Mouse (Mus musculus) liver, postnatal 0 days (tissue): ENCODE results near the gene Nt5c1a.

Experiments used
- CTCF ChIP-seq: sonication (generic); IDR thresholded peaks from 2 replicates; pipeline ENCODE4 v1.5.1; 2016; ENCODE audit warnings: antibody characterized with exemption, low read depth
- EP300 ChIP-seq: IDR thresholded peaks from 2 replicates; pipeline ENCODE4 v1.6.1; 2016; ENCODE audit warnings: antibody characterized with exemption, low read depth, mild to moderate bottlenecking

DNA sequence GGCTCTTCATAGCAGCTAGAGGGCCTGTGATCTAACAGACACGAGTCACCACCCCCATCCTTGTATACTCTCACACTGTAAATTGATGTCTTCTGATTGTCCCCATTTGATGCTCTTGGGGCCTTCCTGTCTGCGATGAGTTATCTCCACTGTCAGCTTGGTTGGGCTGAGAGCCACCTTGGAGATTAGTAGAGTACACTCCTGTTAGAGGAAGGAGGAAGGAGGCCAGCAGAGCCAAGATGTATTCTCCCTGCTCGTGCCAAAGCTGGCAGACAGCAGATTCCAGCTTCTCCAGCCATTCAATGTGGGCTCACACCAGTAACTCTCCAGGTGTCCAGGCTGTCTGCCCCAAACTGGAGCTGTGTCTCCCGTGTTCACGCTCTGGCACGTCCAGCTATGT, 40.7 kb upstream of the Nt5c1a start:
- TF ChIP-seq EP300 (no peak), CTCF (no peak)
